Mouse (Mus musculus) spleen, adult 2 months (tissue): Measurements from ENCODE around the gene Pstpip1. TPM values are rescaled to one million over a fixed set of nuclear protein-coding genes. Genes with fewer than 3 reads are reported as not detected.

Source experiments
- DNase-seq, 2 experiments: peaks; one replicate each; pipeline versions ENCODE4 v3.0.0 to v3.0.0-alpha.2; 2012 to 2021; ENCODE audit warnings: low spot score in 2 of 2, low read depth in 1 of 2
- H3K27ac ChIP-seq: fragments of 200-500 bp; 2 replicates; pipeline ENCODE4 v1.5.1; 2012; ENCODE audit warnings: low read length, inconsistent platforms; ENCODE audit not compliant: insufficient read depth
- H3K27me3 ChIP-seq: fragments of 200-500 bp; 2 replicates; pipeline ENCODE4 v1.6.1; 2012; ENCODE audit warnings: mild to moderate bottlenecking, moderate library complexity, low read length, inconsistent platforms; ENCODE audit not compliant: control insufficient read depth, insufficient read depth
- H3K36me3 ChIP-seq: fragments of 200-500 bp; 2 replicates; pipeline ENCODE4 v1.6.1; 2012; ENCODE audit warnings: mild to moderate bottlenecking, low read length, inconsistent platforms; ENCODE audit not compliant: control insufficient read depth, insufficient read depth
- H3K4me1 ChIP-seq: fragments of 200-500 bp; 2 replicates; pipeline ENCODE4 v1.6.1; 2011; ENCODE audit warnings: inconsistent platforms; ENCODE audit not compliant: control insufficient read depth, insufficient read depth, insufficient read length
- H3K4me3 ChIP-seq: fragments of 200-500 bp; 2 replicates; pipeline ENCODE4 v1.5.1; 2011; ENCODE audit warnings: mild to moderate bottlenecking, inconsistent platforms; ENCODE audit not compliant: insufficient read depth, insufficient read length; ENCODE audit errors: extremely low read depth
- CTCF ChIP-seq: fragments of 200-500 bp; IDR thresholded peaks from 2 replicates; pipeline ENCODE4 v1.5.1; 2011; ENCODE audit warnings: mild to moderate bottlenecking, inconsistent platforms; ENCODE audit not compliant: insufficient read depth, insufficient read length, insufficient replicate concordance; ENCODE audit errors: extremely low read depth
- POLR2A ChIP-seq: fragments of 200-500 bp; IDR thresholded peaks from 2 replicates; pipeline ENCODE4 v1.6.1; 2011; ENCODE audit warnings: low read depth, low read length, inconsistent platforms
- WGBS: fragments of 180-500 bp; shearing (Covaris S2); methylation state at CpG from one replicate; pipeline ENCODE4 v1.1.7; 2018; 5-methylcytosine and 5-hydroxymethylcytosine counted together
- polyA plus RNA-seq: library from polyadenylated mRNA; depleted of rRNA; stranded (reverse); fragments of >200 nt; gene quantifications from 2 replicates; pipeline ENCODE4 v1.2.3, GENCODE M21; 2012; rRNA removed

Pstpip1 gene
- polyA plus RNA-seq = 51.8 and 65.0 TPM in 2 replicates

GRCm38 (mm10) chr9:56089778-56090520 lies at the start of gene Pstpip1:
Gene Pstpip1 (plus strand): TSS chr9:56089962.
- Histone ChIP-seq H3K36me3 (no peaks in the 10 kb centered on the region), H3K27ac (peak within 1 kb of the TSS; percentile 93), H3K4me3 (peak within 1 kb of the TSS; percentile 70), H3K4me1 (peaks cover 14% of the 10 kb centered on the region; the same call in 1 of the 2 replicates), H3K27me3 (no peaks in the 10 kb centered on the region)
- DNase-seq = peak in 1 of 2 experiments; percentile 86
- TF ChIP-seq CTCF = no peak
- TF ChIP-seq POLR2A = peak; percentile 85
- 5% methylated on average over 22 of the region's 22 CpGs for WGBS

GRCm38 (mm10) chr9:56041372-56042180 lies 48.2 kb upstream of the Pstpip1 start, which contains the start of gene Rcn2:
Gene Rcn2 (plus strand): TSS chr9:56041845.
- Histone ChIP-seq H3K4me3 (peak within 1 kb of the TSS; percentile 85), H3K27ac (peak within 1 kb of the TSS; percentile 68), H3K4me1 (peaks cover 2% of the 10 kb centered on the region), H3K27me3 (no peaks in the 10 kb centered on the region), H3K36me3 (peaks cover 1% of the 10 kb centered on the region)
- peak; percentile 83 to 94 for DNase-seq
- WGBS = under 1% methylated on average over 49 of the region's 49 CpGs
- TF ChIP-seq CTCF (no peak), POLR2A (peak; percentile 84)

- Histone ChIP-seq H3K4me3 (peak overlapping the region; percentile 85), H3K36me3 (peaks cover 1% of the 10 kb centered on the region), H3K27ac (peak overlapping the region; percentile 68), H3K4me1 (peaks cover 2% of the 10 kb centered on the region), H3K27me3 (no peaks in the 10 kb centered on the region)
- TF ChIP-seq POLR2A = no peak
- TF ChIP-seq CTCF = no peak
- DNase-seq = no peak
- WGBS = 2% methylated on average over 16 of the region's 16 CpGs
Measured at GRCm38 (mm10) chr9:56042181-56042621, 47.6 kb upstream of the Pstpip1 start.

GRCm38 (mm10) chr9:56053796-56054195 lies 36.0 kb upstream of the Pstpip1 start:
- Histone ChIP-seq H3K4me1 (peaks cover 2% of the 10 kb centered on the region; the same call in 1 of the 2 replicates), H3K4me3 (no peak overlapping the region), H3K36me3 (peaks cover 10% of the 10 kb centered on the region), H3K27me3 (no peaks in the 10 kb centered on the region), H3K27ac (no peak overlapping the region)
- WGBS = 91% methylated on average over 3 of the region's 3 CpGs
- no peak for DNase-seq
- TF ChIP-seq CTCF = no peak
- TF ChIP-seq POLR2A = no peak

- Histone ChIP-seq H3K4me3 (no peak overlapping the region), H3K4me1 (peaks cover 2% of the 10 kb centered on the region; the same call in 1 of the 2 replicates), H3K27me3 (no peaks in the 10 kb centered on the region), H3K36me3 (peaks cover 16% of the 10 kb centered on the region), H3K27ac (no peak overlapping the region)
- WGBS = 91% methylated on average over 6 of the region's 6 CpGs
- no peak for TF ChIP-seq POLR2A
- no peak for TF ChIP-seq CTCF
- DNase-seq = no peak
Measured at GRCm38 (mm10) chr9:56056147-56056546, 33.6 kb upstream of the Pstpip1 start.

GRCm38 (mm10) chr9:56062336-56062735 lies 27.4 kb upstream of the Pstpip1 start:
- Histone ChIP-seq H3K36me3 (peaks cover 12% of the 10 kb centered on the region), H3K4me3 (no peak overlapping the region), H3K27ac (no peak overlapping the region), H3K4me1 (no peaks in the 10 kb centered on the region), H3K27me3 (no peaks in the 10 kb centered on the region)
- 90% methylated on average over 5 of the region's 5 CpGs for WGBS
- no peak for TF ChIP-seq CTCF
- no peak for TF ChIP-seq POLR2A
- no peak for DNase-seq

GRCm38 (mm10) chr9:56065011-56065410 lies 24.8 kb upstream of the Pstpip1 start:
- peaks cover 6% of the 10 kb centered on the region; the same call in 1 of the 2 replicates for H3K36me3 ChIP-seq
- no peaks in the 10 kb centered on the region for H3K4me1 ChIP-seq
- TF ChIP-seq CTCF (no peak), POLR2A (no peak)
- WGBS = 74% methylated on average over 3 of the region's 3 CpGs
- H3K27ac ChIP-seq = no peak overlapping the region
- DNase-seq = no peak
- no peak overlapping the region for H3K4me3 ChIP-seq
- H3K27me3 ChIP-seq = no peaks in the 10 kb centered on the region
